Mouse (Mus musculus): ENCODE data around the gene Aspscr1.
"Not testable (repeated sequence)": the region's sequence is repeated elsewhere in the genome, so short reads cannot be mapped to it uniquely, and the experiment has no call there.

Aspscr1 gene

DNA sequence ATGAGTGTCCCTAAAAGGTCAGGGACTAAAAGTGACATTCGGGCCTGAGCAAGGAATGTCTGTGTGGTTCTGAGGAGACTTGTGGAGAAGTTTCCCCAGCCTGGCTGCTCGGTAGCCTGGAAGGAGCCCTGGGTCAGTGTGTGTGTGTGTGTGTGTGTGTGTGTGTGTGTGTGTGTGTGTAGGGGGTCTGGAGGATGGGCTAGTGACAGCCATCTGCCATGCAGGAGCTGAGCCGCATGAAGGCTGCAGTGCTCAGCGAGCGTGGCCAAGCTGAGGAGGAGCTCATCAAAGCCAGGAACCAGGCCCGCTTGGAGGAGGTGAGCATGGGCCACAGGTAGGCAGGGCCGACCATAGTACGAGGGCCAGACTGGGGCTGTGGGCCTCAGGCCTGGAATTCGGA lies 46.5 kb downstream of the Aspscr1 start:
- DNase-seq, result no peak

DNA sequence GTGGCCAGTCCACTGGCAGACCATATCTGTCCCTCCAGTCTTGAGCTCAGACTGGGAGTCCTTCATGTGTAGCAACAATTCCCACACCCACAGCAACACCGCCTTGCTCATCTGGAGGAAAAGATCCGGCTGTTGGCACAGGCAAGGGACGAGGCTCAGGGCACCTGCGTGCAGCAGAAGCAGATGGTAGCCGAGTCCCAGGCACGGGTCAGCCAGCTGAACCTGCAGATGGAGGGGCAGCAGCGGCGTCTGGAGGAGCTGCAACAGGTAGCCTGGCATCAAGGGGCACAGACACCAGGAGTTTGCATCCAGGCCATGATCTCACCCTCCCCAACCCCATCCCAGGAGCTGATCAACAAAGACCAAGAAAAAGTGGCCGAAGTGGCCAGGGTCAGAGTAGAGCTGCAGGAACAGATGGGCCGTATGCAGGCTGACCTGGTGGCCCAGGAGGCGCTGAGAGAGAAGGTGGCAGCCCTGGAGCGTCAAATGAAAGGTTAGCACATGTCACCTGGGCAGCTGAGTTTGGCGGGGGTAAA lies 47.1 kb downstream of the Aspscr1 start:
- DNase-seq, result no peak

DNA sequence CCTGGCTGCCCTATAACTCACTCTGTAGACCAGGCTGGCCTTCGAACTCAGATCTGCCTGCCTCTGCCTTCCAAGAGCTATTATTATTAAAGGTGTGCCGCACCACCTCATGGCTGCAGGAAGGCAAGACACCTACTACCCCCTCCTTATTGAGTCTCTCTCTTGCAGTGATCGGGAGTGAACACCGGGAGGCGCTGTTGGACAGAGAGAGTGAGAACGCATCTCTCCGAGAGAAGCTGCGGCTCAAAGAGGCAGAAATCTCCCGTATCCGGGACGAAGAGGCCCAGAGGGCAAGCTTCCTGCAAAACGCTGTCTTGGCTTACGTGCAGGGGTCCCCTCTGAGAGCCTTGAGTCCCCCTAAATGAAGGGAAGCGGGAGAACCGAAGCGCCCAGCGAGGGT lies 47.7 kb downstream of the Aspscr1 start:
- DNase-seq, result peak; percentile 98

DNA sequence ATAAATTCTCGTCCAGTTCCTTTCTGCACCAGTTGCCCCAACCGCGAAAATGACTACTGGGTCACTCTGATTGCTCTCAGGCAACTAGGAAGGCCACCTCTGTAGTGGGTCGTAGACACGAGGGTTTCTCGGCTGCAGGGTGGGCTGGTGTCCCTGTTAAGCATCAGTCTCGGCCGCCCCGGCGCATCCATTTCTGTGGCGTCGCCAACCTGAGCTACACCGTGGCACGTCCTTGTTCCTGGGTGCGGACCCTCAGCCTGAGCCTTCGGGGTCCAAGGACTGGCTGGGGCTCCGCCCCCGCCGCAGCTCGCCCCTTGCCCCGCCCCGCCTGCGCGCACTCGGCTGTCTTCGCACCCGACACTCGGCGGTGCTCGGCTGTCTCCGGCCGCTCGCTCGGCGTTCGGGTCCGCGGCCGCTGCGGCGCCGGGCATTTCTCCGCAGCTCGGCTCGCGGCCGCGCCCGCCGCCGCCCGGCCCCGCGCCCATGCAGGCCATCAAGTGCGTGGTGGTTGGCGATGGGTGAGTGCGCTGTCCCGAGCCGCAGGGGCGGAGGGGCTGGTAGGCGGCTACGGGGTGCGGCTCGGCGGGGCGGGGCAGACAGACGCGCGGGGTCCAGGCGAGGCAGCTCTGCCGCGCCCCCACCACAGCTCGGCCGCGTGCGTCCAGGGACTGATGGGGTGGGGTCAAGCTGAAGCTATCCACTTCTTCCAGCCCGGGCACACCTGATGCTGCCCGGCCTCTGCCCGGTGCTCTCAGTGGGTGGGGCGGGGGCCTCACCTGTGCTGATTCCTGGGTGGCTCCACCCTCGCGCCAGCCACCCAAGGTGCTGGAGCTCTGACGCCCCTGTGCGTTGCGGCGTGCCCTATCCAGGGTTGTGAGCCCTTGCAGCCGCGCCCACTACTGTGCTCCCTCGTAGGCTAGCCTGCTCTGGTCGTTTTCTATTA lies 48.6 kb downstream of the Aspscr1 start, which contains the start of gene Rac3:
Gene Rac3 (plus strand): TSS at position 347 of the 943 bp plus-strand sequence.
- DNase-seq, result peak; percentile 80

DNA sequence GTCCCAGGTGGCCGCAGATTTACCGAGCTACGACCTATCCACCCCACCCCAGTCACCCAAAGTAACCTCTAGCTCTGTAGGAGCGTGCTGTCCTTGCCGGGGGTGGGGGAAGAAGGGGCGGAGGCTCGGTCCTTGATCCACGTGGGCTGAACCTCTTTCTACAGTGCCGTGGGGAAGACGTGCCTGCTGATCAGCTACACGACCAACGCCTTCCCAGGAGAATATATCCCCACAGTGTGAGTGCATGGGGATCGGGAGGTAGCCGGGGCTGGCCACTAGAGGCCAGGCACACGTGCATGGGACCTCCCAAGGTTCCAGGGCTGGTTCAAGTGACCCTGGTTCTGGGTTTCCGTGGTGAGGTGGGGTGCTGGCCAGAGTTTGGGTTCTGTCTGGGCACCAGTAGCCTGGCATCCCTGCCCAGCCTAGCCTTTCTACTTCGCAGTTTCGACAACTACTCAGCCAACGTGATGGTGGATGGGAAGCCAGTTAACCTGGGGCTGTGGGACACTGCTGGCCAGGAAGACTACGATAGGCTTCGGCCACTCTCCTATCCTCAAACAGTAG lies 49.4 kb downstream of the Aspscr1 start:
- DNase-seq, result peak; percentile 46

DNA sequence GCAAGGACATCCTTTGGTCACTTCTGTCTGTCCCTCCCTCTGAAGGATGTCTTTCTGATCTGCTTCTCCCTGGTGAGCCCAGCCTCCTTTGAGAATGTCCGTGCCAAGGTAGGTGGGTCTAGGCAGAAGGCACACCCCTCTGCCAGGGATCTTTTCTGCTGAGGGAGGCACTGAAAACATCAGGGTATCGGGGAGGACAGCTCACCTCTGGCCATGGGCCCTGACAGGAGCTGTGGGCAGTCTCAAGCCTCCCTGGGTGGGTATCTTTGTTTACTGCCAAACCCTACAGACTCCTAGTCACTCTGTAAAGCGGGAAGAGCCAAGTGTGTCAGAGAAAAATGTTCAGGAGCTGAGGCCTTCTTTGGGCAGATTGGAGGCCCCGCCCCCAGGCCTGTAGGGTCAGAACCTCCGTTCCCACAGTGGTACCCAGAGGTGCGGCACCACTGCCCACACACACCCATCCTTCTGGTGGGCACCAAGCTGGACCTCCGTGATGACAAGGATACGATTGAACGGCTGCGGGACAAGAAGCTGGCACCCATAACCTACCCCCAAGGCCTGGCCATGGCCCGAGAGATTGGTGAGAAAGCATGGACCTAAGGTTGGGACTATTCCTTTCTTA lies 50.1 kb downstream of the Aspscr1 start:
- no peak for DNase-seq

DNA sequence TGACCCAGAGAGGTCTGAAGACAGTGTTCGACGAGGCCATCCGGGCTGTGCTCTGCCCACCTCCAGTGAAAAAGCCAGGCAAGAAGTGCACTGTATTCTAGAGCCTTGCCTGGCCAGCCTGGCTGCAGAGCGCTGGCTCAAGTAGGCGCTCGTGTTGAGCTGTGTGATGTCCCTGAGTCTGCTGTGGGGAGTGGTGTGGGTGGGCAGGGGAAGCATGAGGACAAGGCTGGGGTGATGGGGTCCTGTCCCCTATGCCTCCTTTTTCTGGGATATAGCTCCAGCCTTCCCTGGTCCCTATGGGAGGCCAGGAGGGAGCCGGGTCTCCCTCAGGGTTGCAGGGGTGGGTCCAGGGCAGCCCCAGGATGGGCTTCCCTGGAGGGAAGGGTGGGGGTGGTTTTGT lies 50.7 kb downstream of the Aspscr1 start:
- no peak for DNase-seq

DNA sequence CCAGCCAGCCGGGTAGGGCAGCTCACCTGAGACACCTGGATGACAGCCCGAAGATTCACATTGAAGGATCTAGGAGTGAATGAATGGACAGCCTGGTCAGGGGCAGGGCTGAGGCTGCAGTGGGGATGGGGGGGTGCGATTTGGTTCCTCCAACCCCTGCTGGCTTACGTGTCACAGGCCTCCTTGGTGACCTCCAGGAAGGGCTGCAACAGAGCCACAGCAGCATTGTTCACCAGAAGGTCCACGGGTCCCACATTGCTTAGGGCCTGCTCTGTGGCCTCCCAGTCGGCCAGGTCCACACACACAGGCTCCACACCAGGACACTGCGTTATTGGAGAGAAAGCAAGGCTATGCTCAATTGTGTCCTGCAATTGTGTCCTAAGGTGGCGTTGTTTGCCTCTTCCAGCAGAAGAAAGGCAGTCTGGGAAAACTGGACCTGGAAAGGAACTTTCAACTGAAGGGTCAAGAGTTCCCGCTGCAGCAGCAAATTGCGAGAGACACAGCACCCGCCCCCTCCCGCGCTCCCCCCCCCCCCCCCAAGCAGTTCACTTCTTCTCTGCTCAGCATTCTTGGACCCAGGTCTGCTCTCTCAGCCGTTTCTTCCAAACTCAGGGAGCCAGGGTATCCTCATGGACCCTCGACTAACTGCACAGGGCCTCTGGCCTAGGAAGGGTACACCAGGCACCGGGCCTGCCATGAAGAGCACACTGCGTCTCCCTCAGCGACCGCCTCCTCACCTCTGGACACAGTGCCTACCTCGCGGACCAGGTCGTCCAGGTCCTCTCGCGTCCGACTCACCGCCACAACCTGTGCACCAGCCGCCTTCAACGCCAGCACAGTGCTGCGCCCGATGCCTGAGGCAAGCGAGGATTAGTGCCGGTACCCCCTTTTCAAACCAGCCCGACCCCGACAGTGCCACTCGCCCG lies 53.7 kb downstream of the Aspscr1 start:
- DNase-seq, result no peak

DNA sequence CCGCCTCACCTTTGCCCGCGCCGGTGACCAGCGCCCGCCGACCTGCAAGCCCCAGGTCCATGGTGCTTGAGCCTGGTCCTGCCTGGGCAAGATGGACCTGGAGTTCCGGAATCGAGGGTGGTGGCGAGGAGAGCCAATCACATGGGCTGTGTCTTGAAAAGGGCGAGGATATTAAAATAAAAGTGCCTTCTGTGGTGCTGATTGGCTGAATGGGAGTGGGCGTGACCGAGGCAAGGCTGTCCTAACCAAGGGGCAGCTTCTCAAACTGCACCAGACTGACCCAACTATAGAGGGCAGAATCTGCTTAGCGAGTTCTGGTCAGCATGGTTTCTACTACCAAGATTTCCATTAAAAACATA lies 54.4 kb downstream of the Aspscr1 start, which contains the start of gene Dcxr:
Gene Dcxr (minus strand): TSS at position 113 of the 359 bp plus-strand sequence.
- DNase-seq, result peak; percentile 44

DNA sequence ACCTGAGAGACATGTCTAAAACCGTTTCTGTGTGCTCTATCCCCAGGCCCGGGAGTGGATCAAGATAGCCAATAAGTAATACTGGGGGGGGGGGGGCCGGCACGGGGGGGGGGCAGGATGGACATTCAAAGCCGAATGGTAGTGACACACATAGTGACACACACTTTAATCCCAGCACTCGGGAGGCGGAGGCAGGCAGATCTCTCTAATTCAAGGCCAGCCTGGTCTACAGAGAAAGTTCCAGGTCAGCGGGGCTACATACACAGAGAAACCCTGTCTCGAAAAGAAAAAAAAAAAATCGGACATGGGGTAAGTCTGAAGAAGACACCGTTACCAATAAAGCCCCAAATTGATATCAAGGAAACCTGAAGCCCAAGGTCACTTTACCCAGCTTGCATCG lies 54.8 kb downstream of the Aspscr1 start:
- no peak for DNase-seq

DNA sequence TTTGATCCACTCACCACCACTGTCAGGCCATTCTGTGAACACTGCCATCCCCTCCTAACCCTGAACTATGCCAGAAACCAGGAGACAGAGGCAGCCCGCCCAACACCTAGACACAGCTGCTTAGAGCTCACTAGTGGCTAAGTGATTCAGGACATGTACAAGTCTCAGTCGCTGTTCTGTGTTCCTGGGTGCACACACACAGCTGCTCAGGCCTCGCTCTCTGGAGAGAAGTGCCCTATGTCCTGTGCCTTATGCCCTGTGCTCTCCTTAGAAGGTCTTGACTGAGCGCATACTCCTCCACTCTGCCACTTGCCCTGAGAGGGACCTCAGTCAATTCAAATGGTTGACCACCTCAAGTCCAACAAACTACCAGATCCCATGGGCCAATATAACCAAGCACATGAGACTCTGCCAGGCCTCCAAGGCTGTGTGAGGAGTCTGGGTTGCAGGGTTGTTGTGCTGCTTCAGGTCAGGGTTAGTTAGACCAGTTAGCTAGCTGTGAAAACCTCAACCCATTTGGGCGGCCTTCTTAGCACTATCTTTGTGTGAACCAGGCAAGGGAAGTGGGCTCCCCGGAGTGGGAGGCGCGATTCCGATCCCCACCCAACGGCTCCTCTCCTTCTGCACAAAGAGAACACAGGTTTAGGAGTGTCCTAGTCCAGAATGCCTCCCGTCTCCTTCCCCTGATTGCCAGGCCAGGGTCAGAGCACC lies 55.9 kb downstream of the Aspscr1 start:
- no peak for DNase-seq

DNA sequence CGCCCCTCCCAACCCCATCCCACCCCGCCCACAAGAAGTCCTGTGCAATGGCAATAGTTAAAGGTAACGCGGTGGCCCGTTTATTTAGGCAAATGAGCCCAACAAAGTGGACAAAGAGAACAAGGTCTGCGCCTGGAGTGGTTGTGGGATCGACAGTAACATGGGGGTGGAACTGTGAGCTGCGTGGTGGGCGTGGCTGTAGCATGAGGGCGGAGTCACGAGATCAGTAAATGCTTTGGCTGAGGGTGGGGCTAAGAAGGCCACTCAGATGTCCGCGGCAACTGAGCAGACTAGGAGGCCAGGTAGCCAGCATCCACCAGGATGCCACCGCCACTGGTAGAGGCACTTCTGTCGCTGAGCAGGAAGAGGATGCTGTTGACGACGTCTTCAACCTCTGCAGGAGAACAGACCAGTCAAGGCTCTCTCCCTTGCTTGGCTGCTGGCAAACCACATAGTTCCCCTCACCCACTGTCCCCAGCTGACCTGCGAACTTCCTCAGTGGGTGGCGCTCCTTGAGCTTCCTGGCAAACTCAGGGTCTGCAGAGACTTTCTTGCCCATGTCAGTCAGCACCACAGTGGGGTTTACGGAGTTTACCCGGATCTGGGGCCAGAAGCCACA lies 56.8 kb downstream of the Aspscr1 start:
- not testable (repeated sequence) for DNase-seq

DNA sequence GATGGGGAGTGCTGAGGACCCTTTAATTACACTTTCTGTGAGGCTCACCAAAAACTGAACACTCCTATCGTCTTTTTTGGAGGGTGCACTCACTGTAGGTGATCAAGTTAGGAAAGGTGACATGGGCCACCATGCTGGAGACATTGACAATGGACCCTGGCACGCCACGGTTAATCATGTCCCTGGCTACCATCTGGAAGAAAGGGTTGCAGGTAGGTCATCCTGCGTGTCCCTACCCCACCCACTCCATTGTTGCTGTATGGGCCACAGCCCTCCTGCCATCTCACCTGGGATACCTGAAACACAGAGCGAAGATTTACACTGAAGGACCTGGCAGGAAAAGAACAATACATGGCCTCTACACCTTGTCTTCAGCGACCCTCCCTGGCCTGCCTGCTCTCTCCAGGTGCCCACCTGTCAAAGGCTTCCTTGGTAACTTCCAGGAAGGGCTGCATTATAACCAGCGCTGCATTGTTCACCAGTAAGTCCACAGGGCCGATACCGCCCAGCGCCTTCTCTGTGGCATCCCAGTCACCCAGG lies 57.6 kb downstream of the Aspscr1 start:
- no peak for DNase-seq

DNA sequence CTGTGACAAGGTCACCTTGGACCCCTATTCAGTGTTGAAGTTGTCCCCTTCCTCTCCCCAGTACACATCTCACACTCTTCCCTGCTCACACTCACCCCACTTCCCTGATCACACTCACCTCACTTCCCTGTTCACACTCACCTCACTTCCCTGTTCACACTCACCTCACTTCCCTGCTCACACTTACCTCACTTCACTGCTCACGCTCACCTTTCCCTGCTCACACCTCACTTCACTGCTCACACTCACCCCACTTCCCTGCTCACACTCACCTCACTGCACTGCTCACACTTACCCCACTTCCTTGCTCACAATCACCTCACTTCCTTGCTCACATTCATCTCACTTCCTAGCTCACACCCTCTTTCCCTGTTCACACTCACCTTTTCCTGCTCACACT lies 58.6 kb downstream of the Aspscr1 start:
- no peak for DNase-seq

DNA sequence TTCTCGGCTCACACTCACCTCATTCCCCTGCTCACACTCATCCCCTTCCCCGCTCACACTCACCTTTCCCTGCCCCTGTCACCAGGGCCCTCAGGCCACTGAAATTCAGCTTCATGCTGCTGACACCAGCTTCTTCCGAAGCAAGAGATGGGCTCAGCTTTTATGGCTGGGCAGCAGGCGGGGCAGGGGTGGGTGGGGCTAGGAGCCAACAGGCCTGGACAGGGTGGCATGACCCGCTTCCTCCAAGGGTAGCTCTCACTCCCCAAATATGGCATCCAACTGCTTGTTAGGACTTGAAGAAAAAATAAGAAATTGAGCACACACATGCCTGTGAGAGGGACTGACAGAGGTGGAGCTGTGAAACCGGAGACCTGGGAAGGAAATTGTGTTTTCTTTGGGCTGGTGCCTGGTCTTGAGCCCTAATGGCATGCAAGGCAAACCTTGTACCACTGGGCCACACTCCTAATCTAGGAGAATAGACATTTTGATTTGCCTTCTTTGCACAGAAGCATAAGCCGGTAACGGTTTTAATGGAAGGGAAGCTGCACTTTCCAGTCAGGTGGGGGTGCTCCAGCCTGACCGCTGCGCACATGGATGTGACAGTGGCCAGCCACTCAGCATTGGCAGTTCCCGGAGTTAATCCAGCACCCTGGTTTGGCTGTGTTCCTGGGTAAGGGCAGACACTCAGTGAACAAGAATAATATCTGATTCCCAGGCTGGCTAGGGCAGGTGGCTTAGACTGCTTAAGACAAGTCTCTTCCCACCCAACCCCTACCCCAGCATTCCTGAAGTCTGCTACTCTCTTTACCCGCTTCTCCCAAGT lies 59.3 kb downstream of the Aspscr1 start, which contains the start of gene Cbr2:
Gene Cbr2 (minus strand): TSS at position 257 of the 823 bp plus-strand sequence.
- no peak for DNase-seq

DNA sequence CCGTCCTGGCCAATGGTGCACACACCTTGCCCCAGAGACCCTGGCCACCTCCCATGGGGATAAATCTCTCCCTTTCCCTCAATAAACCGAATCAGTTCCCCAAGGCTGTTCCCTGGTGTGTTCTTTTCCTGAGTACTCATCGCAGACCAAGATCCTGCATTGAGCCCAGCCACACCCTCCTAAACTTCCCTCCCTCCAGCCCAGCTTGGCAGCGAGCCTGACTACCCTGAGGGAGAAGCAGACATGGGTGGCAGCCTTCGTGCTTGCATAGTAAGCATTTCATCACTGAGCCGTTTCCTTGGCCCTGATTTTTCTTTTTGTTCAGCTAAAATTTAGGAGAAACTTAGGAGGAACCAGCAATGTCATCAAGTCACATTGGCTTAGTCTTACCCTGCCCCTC lies 60.7 kb downstream of the Aspscr1 start:
- no peak for DNase-seq

DNA sequence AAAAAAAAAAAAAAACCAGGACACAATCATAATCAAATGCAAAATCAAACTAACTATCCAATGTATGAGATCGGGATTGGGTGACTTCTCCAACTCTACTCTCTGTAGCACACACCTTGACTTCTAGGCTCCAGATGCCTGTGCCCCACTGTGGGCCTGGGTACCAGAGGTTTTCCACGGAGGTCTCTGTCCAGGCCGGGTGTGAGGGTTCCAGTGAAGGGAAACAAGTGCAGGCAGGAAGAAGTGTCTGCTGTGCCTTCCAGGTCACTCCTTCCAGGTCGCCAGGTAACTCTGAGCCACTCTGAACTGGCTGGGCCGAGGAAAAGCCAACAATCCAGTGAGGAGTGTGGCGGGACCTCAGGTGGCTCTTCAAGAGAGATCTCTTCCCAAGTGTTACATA lies 63.7 kb downstream of the Aspscr1 start:
- no peak for DNase-seq

DNA sequence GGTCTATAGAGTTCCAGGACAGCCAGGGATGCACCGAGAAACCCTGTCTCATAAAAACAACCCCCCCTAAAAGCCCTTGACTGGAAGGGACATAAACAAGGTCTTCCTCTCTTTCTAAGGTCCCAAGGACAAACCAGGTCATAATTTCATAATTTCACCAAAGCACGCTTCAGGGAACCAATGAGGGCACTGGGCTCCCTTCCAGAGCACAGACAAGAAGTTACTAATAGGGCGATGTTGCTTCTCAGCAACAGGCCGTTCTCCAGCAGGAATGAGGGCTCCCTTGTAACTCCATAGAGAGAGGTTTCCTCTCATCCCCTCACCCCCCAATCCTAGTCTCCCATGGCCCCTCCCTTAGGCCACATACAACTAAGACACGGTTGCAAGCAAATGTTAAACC lies 68.2 kb downstream of the Aspscr1 start:
- no peak for DNase-seq

DNA sequence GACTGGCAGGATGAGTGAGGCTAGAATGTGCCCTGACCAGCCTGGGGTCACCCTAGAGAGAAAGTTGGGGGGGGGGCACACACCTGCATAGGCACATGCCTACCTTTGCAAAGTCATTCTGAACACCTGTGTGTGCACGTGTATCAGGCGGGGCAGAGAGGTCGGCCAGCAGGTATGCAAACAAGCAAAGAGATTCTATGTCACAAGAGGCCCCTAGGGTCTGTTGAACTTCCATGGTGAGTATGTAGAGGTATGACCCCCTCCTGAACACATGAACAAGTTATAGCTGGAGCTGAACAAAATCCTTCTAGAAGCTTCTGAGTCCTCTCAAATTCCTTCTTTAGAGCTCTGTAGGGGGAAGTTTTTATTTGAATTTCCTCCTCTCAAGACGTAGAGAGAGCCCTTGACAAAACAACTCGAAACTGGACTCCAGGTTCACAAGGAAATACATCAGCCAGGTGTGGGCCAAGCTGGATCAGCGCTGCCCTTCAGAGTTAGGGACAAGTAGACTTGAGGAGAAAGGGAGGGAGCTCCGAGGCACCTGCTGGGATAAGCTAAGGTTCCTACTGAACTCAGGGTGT lies 71.4 kb downstream of the Aspscr1 start:
- DNase-seq, result no peak

DNA sequence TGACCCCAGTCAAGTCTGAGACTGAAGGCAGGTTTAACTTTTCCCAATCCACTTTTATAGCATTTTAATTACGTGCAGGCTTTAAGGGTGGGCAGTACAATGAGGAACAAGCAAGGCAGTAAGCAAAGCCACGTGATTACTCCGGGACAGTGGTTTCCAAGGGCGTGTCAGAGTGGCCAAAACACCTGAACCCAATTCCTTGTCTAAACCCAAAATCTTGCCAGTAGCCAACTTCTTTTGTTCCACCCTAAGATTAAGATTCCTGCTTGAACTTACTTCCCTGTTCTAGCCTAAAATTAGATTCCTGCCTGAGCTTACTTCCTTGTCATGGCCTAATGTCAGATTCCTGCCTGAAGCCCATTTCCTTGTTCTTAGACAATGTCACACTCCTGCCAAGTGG lies 75.2 kb downstream of the Aspscr1 start:
- DNase-seq, result no peak
